Mouse (Mus musculus) granulocyte monocyte progenitor cell, adult 5-6 weeks (primary cell): ENCODE measurements around the gene Hexim1. TPM values are rescaled to one million over a fixed set of nuclear protein-coding genes. Genes with fewer than 3 reads are reported as not detected.
A peak's percentile ranks its signal among the peaks of the same experiment; 100 is the strongest.

Experiments used
- ATAC-seq: replicated peaks from 2 replicates; pipeline ENCODE4 v1.8.0; 2016; ENCODE audit warnings: mild to moderate bottlenecking, moderate TSS enrichment, inconsistent platforms; ENCODE audit not compliant: poor library complexity, severe bottlenecking
- total RNA-seq, 2 experiments: library from RNA; stranded (forward) in 1 of 2; stranded (reverse) in 1 of 2; fragments of 200-712, 200-1000 nt in 1 of 2; fragments of >200 nt in 1 of 2; fragmentation: Nextera tagmentation in 1 of 2; gene quantifications; 2 replicates each; pipeline ENCODE4 v1.2.3; 2014 to 2017

Hexim1 gene
- total RNA-seq, 2 experiments from 2014 or later: 9.7 to 28.7 TPM

- 0 out of 2 replicates have a peak, but pooled peaks have one; percentile 18 for ATAC-seq
Measured at GRCm38 (mm10) chr11:103144309-103145285, 28.6 kb downstream of the Hexim1 start.

GRCm38 (mm10) chr11:103146386-103146785, 30.4 kb downstream of the Hexim1 start:
- ATAC-seq: peak; percentile 71

GRCm38 (mm10) chr11:103147766-103148165, 31.7 kb downstream of the Hexim1 start:
- ATAC-seq: peak; percentile 54

GRCm38 (mm10) chr11:103149771-103150170, 33.7 kb downstream of the Hexim1 start:
- ATAC-seq: no peak

GRCm38 (mm10) chr11:103158621-103159478, 42.8 kb downstream of the Hexim1 start:
- peak; percentile 94 for ATAC-seq

- ATAC-seq: no peak
Measured at GRCm38 (mm10) chr11:103160738-103161137, 44.7 kb downstream of the Hexim1 start.

- no peak for ATAC-seq
Measured at GRCm38 (mm10) chr11:103161449-103161848, 45.4 kb downstream of the Hexim1 start.

GRCm38 (mm10) chr11:103162132-103162531, 46.1 kb downstream of the Hexim1 start:
- no peak for ATAC-seq

- ATAC-seq: 0 out of 2 replicates have a peak, but pooled peaks have one; percentile 14
Measured at GRCm38 (mm10) chr11:103164391-103164790, 48.4 kb downstream of the Hexim1 start.

GRCm38 (mm10) chr11:103168690-103169390, 52.8 kb downstream of the Hexim1 start:
- ATAC-seq: peak; percentile 45; the same call in 1 of the 2 replicates

Other genes with a start within 250 kb of the Hexim1 start
- gene Eftud2, start 235.2 kb upstream of the Hexim1 start, total RNA-seq (2014; fragmentation: Nextera tagmentation): 158 and 236 TPM in 2 replicates
- gene Eftud2, start 235.2 kb upstream of the Hexim1 start, total RNA-seq (2017): 175 and 193 TPM in 2 replicates
- gene Ccdc103, start 235.0 kb upstream of the Hexim1 start, total RNA-seq (2014; fragmentation: Nextera tagmentation): not detected in 2 replicates
- gene Ccdc103, start 235.0 kb upstream of the Hexim1 start, total RNA-seq (2017): not detected in 2 replicates
- not detected in 2 replicates for gene Fam187a, start 231.1 kb upstream of the Hexim1 start, total RNA-seq (2014; fragmentation: Nextera tagmentation)
- not detected in 2 replicates for gene Fam187a, start 231.1 kb upstream of the Hexim1 start, total RNA-seq (2017)
- not detected in 2 replicates for gene Gfap, start 215.3 kb upstream of the Hexim1 start, total RNA-seq (2014; fragmentation: Nextera tagmentation)
- not detected in 2 replicates for gene Gfap, start 215.3 kb upstream of the Hexim1 start, total RNA-seq (2017)
- gene Kif18b, start 191.1 kb upstream of the Hexim1 start, total RNA-seq (2014; fragmentation: Nextera tagmentation): 4.9 and 11.6 TPM in 2 replicates
- 19.9 and 22.6 TPM in 2 replicates for gene Kif18b, start 191.1 kb upstream of the Hexim1 start, total RNA-seq (2017)
- gene C1ql1, start 169.5 kb upstream of the Hexim1 start, total RNA-seq (2014; fragmentation: Nextera tagmentation): not detected in 2 replicates
- gene C1ql1, start 169.5 kb upstream of the Hexim1 start, total RNA-seq (2017): not detected in 2 replicates
- 39.2 and 44.9 TPM in 2 replicates for gene Nmt1, start 88.0 kb upstream of the Hexim1 start, total RNA-seq (2014; fragmentation: Nextera tagmentation)
- 54.1 and 58.9 TPM in 2 replicates for gene Nmt1, start 88.0 kb upstream of the Hexim1 start, total RNA-seq (2017)
- gene Dcakd, start 87.9 kb upstream of the Hexim1 start, total RNA-seq (2014; fragmentation: Nextera tagmentation): 30.5 and 40.9 TPM in 2 replicates
- gene Dcakd, start 87.9 kb upstream of the Hexim1 start, total RNA-seq (2017): 14.3 and 17.0 TPM in 2 replicates
- gene Plcd3, start 14.6 kb upstream of the Hexim1 start, total RNA-seq (2014; fragmentation: Nextera tagmentation): 0.41 TPM in 1 of 2 replicates, not detected in the other
- 3.2 TPM in 1 of 2 replicates, not detected in the other for gene Plcd3, start 14.6 kb upstream of the Hexim1 start, total RNA-seq (2017)
- gene Acbd4, start 14.5 kb upstream of the Hexim1 start, total RNA-seq (2014; fragmentation: Nextera tagmentation): 4.8 and 9.6 TPM in 2 replicates
- gene Acbd4, start 14.5 kb upstream of the Hexim1 start, total RNA-seq (2017): 5.8 and 10.7 TPM in 2 replicates
- gene Hexim2, start 16.2 kb downstream of the Hexim1 start, total RNA-seq (2014; fragmentation: Nextera tagmentation): 2.6 and 6.4 TPM in 2 replicates
- 1.3 and 3.4 TPM in 2 replicates for gene Hexim2, start 16.2 kb downstream of the Hexim1 start, total RNA-seq (2017)
- gene Fmnl1, start 54.9 kb downstream of the Hexim1 start, total RNA-seq (2014; fragmentation: Nextera tagmentation): 58.4 and 94.0 TPM in 2 replicates
- 21.3 and 31.0 TPM in 2 replicates for gene Fmnl1, start 54.9 kb downstream of the Hexim1 start, total RNA-seq (2017)
- not detected in 2 replicates for gene 1700023F06Rik, start 92.3 kb downstream of the Hexim1 start, total RNA-seq (2014; fragmentation: Nextera tagmentation)
- not detected in 2 replicates for gene 1700023F06Rik, start 92.3 kb downstream of the Hexim1 start, total RNA-seq (2017)
- gene Spata32, start 102.2 kb downstream of the Hexim1 start, total RNA-seq (2014; fragmentation: Nextera tagmentation): 1.4 TPM in 1 of 2 replicates, not detected in the other
- gene Spata32, start 102.2 kb downstream of the Hexim1 start, total RNA-seq (2017): not detected in 2 replicates
- gene Map3k14, start 151.2 kb downstream of the Hexim1 start, total RNA-seq (2014; fragmentation: Nextera tagmentation): 10.9 and 16.7 TPM in 2 replicates
- 5.2 and 9.6 TPM in 2 replicates for gene Map3k14, start 151.2 kb downstream of the Hexim1 start, total RNA-seq (2017)
- gene Arhgap27, start 247.5 kb downstream of the Hexim1 start, total RNA-seq (2014; fragmentation: Nextera tagmentation): 21.3 and 29.3 TPM in 2 replicates
- 11.0 and 19.0 TPM in 2 replicates for gene Arhgap27, start 247.5 kb downstream of the Hexim1 start, total RNA-seq (2017)